18 mouse cellular contexts compared by ENCODE assay signal in the genomic region with DNA sequence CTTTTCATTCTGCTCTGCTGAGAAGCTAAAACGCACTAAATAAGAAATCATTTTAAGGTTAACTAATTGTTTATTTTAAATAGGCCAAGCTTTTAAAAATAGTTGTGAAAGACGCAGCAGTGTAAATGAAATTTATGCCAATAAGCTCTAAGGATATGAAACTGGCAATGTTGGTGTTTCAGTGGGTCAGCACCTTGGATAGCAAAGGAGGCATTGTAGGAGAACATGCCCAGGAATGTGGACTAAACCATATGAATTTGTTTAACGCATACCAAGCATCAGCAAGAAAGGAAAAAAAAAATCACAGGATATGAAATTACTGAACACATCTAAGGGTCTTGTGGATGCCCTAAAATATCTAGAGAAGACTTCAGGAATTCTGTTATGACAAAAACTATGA. TPM values are rescaled to one million over a fixed set of nuclear protein-coding genes. Genes with fewer than 3 reads are reported as not detected.
"Had no signal": no experiment of that assay in that cellular context is flagged by ENCODE, and none has a peak within 500 bp of the region (broad histone marks: within the 10 kb centered on the region; RNA-seq: fewer than 3 reads in every experiment).

No protein-coding gene starts in this region.

- H3K4me3 ChIP-seq: limb, embryonic 13.5 days; liver, embryonic 13.5 days; lung, embryonic 15.5 days; megakaryocyte, embryonic 14.5 days; midbrain, embryonic 10.5 days; midbrain, embryonic 13.5 days had no signal

- ATAC-seq: midbrain, embryonic 13.5 days; midbrain, embryonic 16.5 days had no signal

- H3K27ac ChIP-seq: limb, embryonic 13.5 days; liver, embryonic 13.5 days; lung, embryonic 15.5 days; midbrain, embryonic 10.5 days; midbrain, embryonic 13.5 days had no signal

- H3K27me3 ChIP-seq: limb, embryonic 13.5 days; liver, embryonic 13.5 days; lung, embryonic 15.5 days; megakaryocyte, embryonic 14.5 days; midbrain, embryonic 13.5 days had no signal

- H3K9ac ChIP-seq: limb, embryonic 13.5 days; liver, embryonic 13.5 days; lung, embryonic 15.5 days; midbrain, embryonic 13.5 days had no signal

- H3K4me2 ChIP-seq: limb, embryonic 13.5 days; liver, embryonic 13.5 days; lung, embryonic 15.5 days; midbrain, embryonic 13.5 days had no signal

- H3K4me1 ChIP-seq: limb, embryonic 13.5 days; liver, embryonic 13.5 days; lung, embryonic 15.5 days; megakaryocyte, embryonic 14.5 days; midbrain, embryonic 10.5 days; midbrain, embryonic 13.5 days had no signal

- DNase-seq: kidney, adult 9 months; kidney, postnatal 14 days; kidney, postnatal 4 days; left cerebral cortex, postnatal 4 days; liver, embryonic 13.5 days; lung, postnatal 10 days; lung, postnatal 36 days; right cerebral cortex, postnatal 25 days; spleen, adult 18-20 months; thymus, adult 18-20 months; thymus, postnatal 36 days had no signal

- H3K36me3 ChIP-seq: limb, embryonic 13.5 days; liver, embryonic 13.5 days; lung, embryonic 15.5 days; midbrain, embryonic 10.5 days; midbrain, embryonic 13.5 days had no signal

- H3K9me3 ChIP-seq: limb, embryonic 13.5 days; liver, embryonic 13.5 days; lung, embryonic 15.5 days; megakaryocyte, embryonic 14.5 days; midbrain, embryonic 10.5 days; midbrain, embryonic 13.5 days had no signal

RNA-seq across cellular contexts. Expression of a gene that starts 56.1 kb away (rescaled TPM):
- polyA plus RNA-seq: liver, adult 2 months had no signal
